Mouse (Mus musculus) erythroblast, embryonic 14.5 days (primary cell): Measurements from ENCODE around the gene Usp36.

Source experiments
- GATA1 ChIP-seq: IDR thresholded peaks from 2 replicates; pipeline ENCODE4 v1.6.1; 2012; ENCODE audit warnings: low read length, inconsistent platforms, mixed read lengths
- TAL1 ChIP-seq: IDR thresholded peaks from 3 replicates; pipeline ENCODE4 v1.6.1; 2012; ENCODE audit warnings: low read length, inconsistent platforms, mixed read lengths

GRCm38 (mm10) chr11:118265621-118266020, 24.4 kb downstream of the Usp36 start:
- no peak for TF ChIP-seq TAL1
- TF ChIP-seq GATA1 = no peak
